Comparison of ENCODE assay signal across 8 mouse cellular contexts in the genomic region with DNA sequence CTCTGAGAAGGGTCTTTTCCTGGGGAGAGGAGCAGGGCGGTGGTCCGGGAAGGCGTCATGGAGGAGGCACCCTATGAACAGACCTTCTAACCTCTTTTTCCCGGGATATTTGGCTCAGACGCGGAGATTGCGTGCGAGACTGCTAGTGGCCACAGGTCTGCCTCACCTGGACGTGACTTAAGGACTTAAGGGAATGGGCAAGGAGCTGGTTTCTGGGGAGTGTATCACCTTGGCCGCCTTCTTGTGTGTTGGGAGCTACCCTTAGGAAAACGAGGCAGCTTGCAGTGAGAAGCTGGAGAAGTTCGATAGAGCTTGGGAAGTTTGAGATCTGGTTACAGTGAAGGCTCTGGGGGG. TPM values are rescaled to one million over a fixed set of nuclear protein-coding genes. Genes with fewer than 3 reads are reported as not detected.
DNase-seq lines count a peak whose midpoint lies in the region; ATAC-seq and TF ChIP-seq lines count a peak whose summit lies in the region.

No protein-coding gene starts in this region.

- H3K27ac ChIP-seq in forebrain, embryonic 11.5 days (ENCODE audit: low read depth, low read length): no peak overlapping the region
- H3K27ac ChIP-seq in limb, embryonic 14.5 days (replicated peaks; ENCODE audit: low read depth, low read length): peak overlapping the region; percentile 92
- peak overlapping the region; percentile 72 for H3K27ac ChIP-seq in small intestine, adult 2 months (ENCODE audit: insufficient read depth, low read depth, low read length)

- WGBS in forebrain, embryonic 11.5 days: 1% methylated on average over 12 of the region's 12 CpGs
- WGBS in limb, embryonic 14.5 days: 3% methylated on average over 10 of the region's 12 CpGs
- 1% methylated on average over 12 of the region's 12 CpGs for WGBS in small intestine, adult 2 months

- no peak for TF ChIP-seq POLR2A in limb, embryonic 14.5 days (IDR thresholded peaks at IDR 0.05; ENCODE audit: borderline replicate concordance, extremely low read depth, insufficient read depth, insufficient read length)
- TF ChIP-seq POLR2A in small intestine, adult 2 months (IDR thresholded peaks at IDR 0.05; ENCODE audit: low read depth, low read length): no peak

- no peak for ATAC-seq in forebrain, embryonic 11.5 days (replicated peaks; ENCODE audit: low FRiP score)
- ATAC-seq in limb, embryonic 14.5 days (ENCODE audit: low FRiP score, low read depth): no peak

- peaks cover 16% of the 10 kb centered on the region for H3K4me1 ChIP-seq in forebrain, embryonic 11.5 days (replicated peaks; ENCODE audit: control insufficient read depth, insufficient read depth, low read length)
- peaks cover 38% of the 10 kb centered on the region for H3K4me1 ChIP-seq in limb, embryonic 14.5 days (ENCODE audit: control insufficient read depth, insufficient read depth, low read length)
- peaks cover 23% of the 10 kb centered on the region for H3K4me1 ChIP-seq in small intestine, adult 2 months (ENCODE audit: control insufficient read depth, insufficient read depth, insufficient read length, low read length)

- peak; percentile 24 for DNase-seq in ovary, adult 18-20 months (ENCODE audit: low spot score)
- no peak for DNase-seq in ovary, postnatal 14 days (ENCODE audit: low spot score)
- no peak for DNase-seq in forebrain, embryonic 11.5 days (ENCODE audit: low spot score)
- DNase-seq in limb, embryonic 14.5 days (ENCODE audit: low spot score): no peak
- no peak for DNase-seq in embryo, embryonic 9.5 days (ENCODE audit: extremely low spot score)
- DNase-seq in thymus, postnatal 14 days: no peak
- DNase-seq in right cerebral cortex, postnatal 36 days (ENCODE audit: low spot score in 2 of 2): no peak

- no peak for TF ChIP-seq CTCF in small intestine, adult 2 months (IDR thresholded peaks at IDR 0.05; ENCODE audit: extremely low read depth, insufficient read length, insufficient replicate concordance, low read depth, low read length)

- H3K4me2 ChIP-seq in forebrain, embryonic 11.5 days (ENCODE audit: low read depth, low read length, severe bottlenecking): peak overlapping the region; percentile 94
- peak overlapping the region; percentile 91 for H3K4me2 ChIP-seq in limb, embryonic 14.5 days (replicated peaks; ENCODE audit: low read depth, low read length, severe bottlenecking)

- H3K36me3 ChIP-seq in forebrain, embryonic 11.5 days (ENCODE audit: control insufficient read depth, insufficient read depth, low read length): peaks cover 3% of the 10 kb centered on the region
- peaks cover 20% of the 10 kb centered on the region for H3K36me3 ChIP-seq in limb, embryonic 14.5 days (ENCODE audit: control insufficient read depth, insufficient read depth, low read length)
- peaks cover 15% of the 10 kb centered on the region for H3K36me3 ChIP-seq in small intestine, adult 2 months (ENCODE audit: control insufficient read depth, insufficient read depth, low read length)

- no peaks in the 10 kb centered on the region for H3K9me3 ChIP-seq in forebrain, embryonic 11.5 days (ENCODE audit: control insufficient read depth, low read length)
- no peaks in the 10 kb centered on the region for H3K9me3 ChIP-seq in limb, embryonic 14.5 days (ENCODE audit: control insufficient read depth, low read length)

- H3K9ac ChIP-seq in forebrain, embryonic 11.5 days (ENCODE audit: low read length): peak overlapping the region; percentile 91
- peak overlapping the region; percentile 96 for H3K9ac ChIP-seq in limb, embryonic 14.5 days (ENCODE audit: low read depth, low read length, severe bottlenecking)

- peaks cover 12% of the 10 kb centered on the region for H3K27me3 ChIP-seq in forebrain, embryonic 11.5 days (ENCODE audit: control insufficient read depth, insufficient read depth, low read length)
- H3K27me3 ChIP-seq in limb, embryonic 14.5 days (ENCODE audit: control insufficient read depth, insufficient read depth, low read length): no peaks in the 10 kb centered on the region
- no peaks in the 10 kb centered on the region for H3K27me3 ChIP-seq in small intestine, adult 2 months (ENCODE audit: control insufficient read depth, insufficient read depth, low read length)

- H3K4me3 ChIP-seq in forebrain, embryonic 11.5 days (ENCODE audit: low read depth, low read length): peak overlapping the region; percentile 78
- peak overlapping the region; percentile 59 for H3K4me3 ChIP-seq in limb, embryonic 14.5 days (replicated peaks; ENCODE audit: low read length)
- peak overlapping the region; percentile 89 for H3K4me3 ChIP-seq in small intestine, adult 2 months (ENCODE audit: low read depth, low read length)

RNA-seq across cellular contexts. Expression of a gene that starts 0.7 kb away (rescaled TPM):
- polyA plus RNA-seq in forebrain, embryonic 11.5 days (2014; fragmentation: Nextera tagmentation; extraction: Ambion mirVana): 29.7 and 34.0 TPM in 2 replicates
- polyA plus RNA-seq in limb, embryonic 14.5 days (2012; rRNA removed): 101 and 165 TPM in 2 replicates
- 77.9 and 79.4 TPM in 2 replicates for polyA plus RNA-seq in limb, embryonic 14.5 days (2014; fragmentation: Nextera tagmentation; extraction: Ambion mirVana)
- polyA plus RNA-seq in small intestine, adult 2 months (2012; rRNA removed): 15.7 and 16.1 TPM in 2 replicates

RNA-seq across cellular contexts. Expression of a gene that starts 0.8 kb away (rescaled TPM):
- polyA plus RNA-seq in forebrain, embryonic 11.5 days (2014; fragmentation: Nextera tagmentation; extraction: Ambion mirVana): 73.9 and 78.5 TPM in 2 replicates
- 27.5 and 32.1 TPM in 2 replicates for polyA plus RNA-seq in limb, embryonic 14.5 days (2012; rRNA removed)
- 59.4 and 61.0 TPM in 2 replicates for polyA plus RNA-seq in limb, embryonic 14.5 days (2014; fragmentation: Nextera tagmentation; extraction: Ambion mirVana)
- 29.9 and 30.2 TPM in 2 replicates for polyA plus RNA-seq in small intestine, adult 2 months (2012; rRNA removed)

RNA-seq across cellular contexts. Expression of a gene that starts 8.6 kb away (rescaled TPM):
- 40.3 and 48.6 TPM in 2 replicates for polyA plus RNA-seq in forebrain, embryonic 11.5 days (2014; fragmentation: Nextera tagmentation; extraction: Ambion mirVana)
- 100 and 125 TPM in 2 replicates for polyA plus RNA-seq in limb, embryonic 14.5 days (2012; rRNA removed)
- polyA plus RNA-seq in limb, embryonic 14.5 days (2014; fragmentation: Nextera tagmentation; extraction: Ambion mirVana): 44.2 and 44.4 TPM in 2 replicates
- polyA plus RNA-seq in small intestine, adult 2 months (2012; rRNA removed): 209 and 414 TPM in 2 replicates

RNA-seq across cellular contexts. Expression of a gene that starts 14.9 kb away (rescaled TPM):
- 3.6 and 5.9 TPM in 2 replicates for polyA plus RNA-seq in forebrain, embryonic 11.5 days (2014; fragmentation: Nextera tagmentation; extraction: Ambion mirVana)
- 11.9 and 12.1 TPM in 2 replicates for polyA plus RNA-seq in limb, embryonic 14.5 days (2012; rRNA removed)
- 8.3 and 8.8 TPM in 2 replicates for polyA plus RNA-seq in limb, embryonic 14.5 days (2014; fragmentation: Nextera tagmentation; extraction: Ambion mirVana)
- polyA plus RNA-seq in small intestine, adult 2 months (2012; rRNA removed): 32.6 and 57.1 TPM in 2 replicates

RNA-seq across cellular contexts. Expression of a gene that starts 20.8 kb away (rescaled TPM):
- polyA plus RNA-seq in forebrain, embryonic 11.5 days (2014; fragmentation: Nextera tagmentation; extraction: Ambion mirVana): 16.9 and 17.9 TPM in 2 replicates
- polyA plus RNA-seq in limb, embryonic 14.5 days (2012; rRNA removed): 14.8 and 16.4 TPM in 2 replicates
- polyA plus RNA-seq in limb, embryonic 14.5 days (2014; fragmentation: Nextera tagmentation; extraction: Ambion mirVana): 14.5 and 14.8 TPM in 2 replicates
- polyA plus RNA-seq in small intestine, adult 2 months (2012; rRNA removed): 86.0 and 319 TPM in 2 replicates
